In genomic region chr16:23046319-23046718, GRCm38 (mm10) we compare ENCODE assay signal across 10 mouse cellular contexts. TPM values are rescaled to one million over a fixed set of nuclear protein-coding genes. Genes with fewer than 3 reads are reported as not detected.
DNase-seq lines count a peak whose midpoint lies in the region; TF ChIP-seq lines count a peak whose summit lies in the region.
"Had no signal": no experiment of that assay in that cellular context is flagged by ENCODE, and none has a peak within 500 bp of the region (broad histone marks: within the 10 kb centered on the region; RNA-seq: fewer than 3 reads in every experiment).

No protein-coding gene starts in this region.

- DNase-seq in adrenal gland, postnatal 10 days, result peak; percentile 28
- DNase-seq in adrenal gland, postnatal 25 days, result no peak
- peak; percentile 27 for DNase-seq in layer of hippocampus, adult 11-12 months (ENCODE audit: low spot score)
- no peak for DNase-seq in layer of hippocampus, adult 9-11 months
- DNase-seq in brain, embryonic 14.5 days (ENCODE audit: low read depth), result peak; percentile 56
- DNase-seq in lung, postnatal 10 days, result peak; percentile 39
- DNase-seq in ovary, postnatal 36 days (ENCODE audit: low spot score), result no peak
- DNase-seq in spleen, postnatal 36 days (ENCODE audit: low spot score in 2 of 2), result no peak

- no peak for TF ChIP-seq POLR2A in brain, embryonic 14.5 days (IDR thresholded peaks at IDR 0.05; ENCODE audit: borderline replicate concordance, extremely low read depth, insufficient read depth, insufficient read length, poor library complexity, severe bottlenecking)

- peak; percentile 53; the same call in 1 of the 2 replicates for TF ChIP-seq CTCF in brain, embryonic 14.5 days (IDR thresholded peaks at IDR 0.05; ENCODE audit: borderline replicate concordance, extremely low read depth, insufficient read depth, insufficient read length)

RNA-seq across cellular contexts. Expression of gene Kng1, which starts 11.3 kb away (rescaled TPM):
- 100 to 1,000 TPM; 216 to 507 TPM for total RNA-seq in adrenal gland, postnatal 10 days (2021)
- total RNA-seq in adrenal gland, postnatal 25 days (2021), result 0.24 and 13.8 TPM in 2 replicates
- 0.05 and 0.21 TPM in 2 replicates for polyA plus RNA-seq in brain, embryonic 14.5 days (2012; rRNA removed)
- polyA plus RNA-seq: embryonic facial prominence, embryonic 13.5 days; large intestine, adult 2 months had no signal

RNA-seq across cellular contexts. Expression of gene Kng2, which starts 17.0 kb away (rescaled TPM):
- total RNA-seq in adrenal gland, postnatal 10 days (2021), result 10 to 100 TPM; 27.4 to 62.7 TPM
- 8.1 and 9.0 TPM in 2 replicates for total RNA-seq in adrenal gland, postnatal 25 days (2021)
- polyA plus RNA-seq in brain, embryonic 14.5 days (2012; rRNA removed), result 0.06 and 0.07 TPM in 2 replicates

Comparison
In these comparisons a context has a peak if more than half of its experiments do, and no peak if none do; other contexts are left out.
1. DNase-seq: peak in adrenal gland, postnatal 10 days (single experiment), layer of hippocampus, adult 11-12 months (single experiment), brain, embryonic 14.5 days (single experiment) and lung, postnatal 10 days (single experiment); none in adrenal gland, postnatal 25 days (single experiment), layer of hippocampus, adult 9-11 months (single experiment), ovary, postnatal 36 days (single experiment) and spleen, postnatal 36 days (0 of 2).
2. RNA of gene Kng1, which starts 11.3 kb away (total RNA-seq): 216 to 507 TPM in adrenal gland, postnatal 10 days; 0.24 to 13.8 TPM in adrenal gland, postnatal 25 days; every median in the first group is over 10 times any median in the second.